Mouse (Mus musculus): Measurements from ENCODE around the gene Crispld2.

- TF ChIP-seq CTCF (IDR thresholded peaks at IDR 0.05; ENCODE audit: borderline replicate concordance, extremely low read depth, insufficient read depth, insufficient read length) = no peak
- no peak for TF ChIP-seq POLR2A (IDR thresholded peaks at IDR 0.05; ENCODE audit: borderline replicate concordance, extremely low read depth, insufficient read depth, insufficient read length, poor library complexity, severe bottlenecking)
Measured at GRCm38 (mm10) chr8:120063326-120063725, 71.1 kb downstream of the Crispld2 start.
